Mouse (Mus musculus) lung, postnatal 14 days (tissue): ENCODE measurements around the gene Plpp3.
A peak's percentile ranks its signal among the peaks of the same experiment; 100 is the strongest.

Source experiments
- DNase-seq: peaks from one replicate; pipeline ENCODE4 v3.0.0; 2021

Gene Plpp3

DNA sequence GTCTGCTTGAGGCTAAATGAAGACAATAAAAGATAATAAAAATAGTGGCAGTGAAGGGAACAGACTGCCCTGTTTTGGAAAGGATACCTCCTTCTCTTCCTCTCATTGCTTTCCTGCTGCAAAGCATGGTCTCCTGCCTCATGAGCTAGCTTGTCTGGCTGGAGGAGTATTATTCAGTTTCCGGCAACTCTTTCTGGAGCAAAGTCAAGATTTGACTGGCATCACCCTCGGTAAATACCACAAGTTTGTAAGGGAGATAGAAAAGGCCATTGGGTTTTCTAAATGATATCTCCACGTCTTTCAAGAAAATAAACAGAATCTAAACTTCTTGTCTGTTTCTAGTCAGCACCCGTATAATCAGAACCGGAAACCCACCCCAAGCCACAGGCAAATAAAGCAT is 34.4 kb downstream of the Plpp3 start:
- no peak for DNase-seq

DNA sequence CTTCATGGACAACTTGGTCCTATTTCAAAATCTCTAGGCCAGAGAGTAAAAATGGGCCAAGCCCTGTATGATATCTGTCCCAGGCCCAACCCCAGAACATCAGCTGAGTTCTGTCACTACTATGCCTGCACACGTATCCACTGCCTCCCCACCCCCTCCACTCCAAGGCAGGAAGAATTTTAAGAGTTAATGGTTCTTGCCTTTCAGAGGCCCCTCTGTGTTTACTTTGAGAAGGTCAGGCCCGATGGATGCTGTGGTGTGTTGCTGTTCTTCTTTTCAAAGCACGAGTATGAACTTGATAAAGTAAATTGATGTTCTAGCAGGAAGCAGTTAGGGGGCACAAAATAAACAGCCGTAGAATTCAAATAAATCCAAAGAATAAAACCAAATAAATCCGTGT is 35.5 kb downstream of the Plpp3 start:
- DNase-seq: no peak

DNA sequence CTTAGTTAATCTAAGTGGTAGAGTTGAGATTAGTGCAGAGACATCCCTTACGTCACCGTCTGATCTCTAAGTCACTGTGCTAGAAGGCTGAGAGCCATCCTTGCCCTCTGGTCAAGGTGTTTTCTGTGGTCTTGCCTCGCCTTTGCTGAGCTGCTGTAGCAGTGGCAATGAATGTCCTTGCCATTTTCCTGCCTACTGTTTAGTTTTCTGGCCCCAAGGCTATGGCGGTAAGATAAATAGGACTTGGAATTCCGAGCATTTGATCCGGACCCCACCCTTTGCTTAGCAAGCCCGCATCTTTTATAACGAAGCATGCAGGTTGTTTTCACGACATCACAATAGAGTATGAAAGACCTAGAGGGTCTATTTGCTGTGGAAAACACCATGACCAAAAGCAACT is 38.1 kb downstream of the Plpp3 start:
- no peak for DNase-seq

DNA sequence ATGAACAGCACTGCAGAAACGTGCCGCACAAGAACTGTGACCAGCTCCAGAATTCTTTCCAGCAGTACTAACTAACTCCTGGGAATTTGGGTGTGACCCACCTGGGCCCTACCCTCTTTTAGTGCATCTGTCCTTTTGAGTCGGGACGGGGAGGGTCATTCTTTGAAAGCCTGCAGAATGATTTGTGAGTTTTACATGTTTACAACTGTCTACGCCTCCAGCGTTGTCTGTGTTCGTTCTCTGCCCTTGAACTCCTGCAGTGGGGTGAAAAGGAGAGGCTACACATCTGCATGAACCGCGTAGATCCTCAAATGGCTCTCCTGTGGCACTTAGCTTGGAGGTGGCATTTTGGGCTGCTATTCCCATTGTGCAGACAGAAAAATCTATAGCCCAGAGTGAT is 39.0 kb downstream of the Plpp3 start:
- DNase-seq: no peak

DNA sequence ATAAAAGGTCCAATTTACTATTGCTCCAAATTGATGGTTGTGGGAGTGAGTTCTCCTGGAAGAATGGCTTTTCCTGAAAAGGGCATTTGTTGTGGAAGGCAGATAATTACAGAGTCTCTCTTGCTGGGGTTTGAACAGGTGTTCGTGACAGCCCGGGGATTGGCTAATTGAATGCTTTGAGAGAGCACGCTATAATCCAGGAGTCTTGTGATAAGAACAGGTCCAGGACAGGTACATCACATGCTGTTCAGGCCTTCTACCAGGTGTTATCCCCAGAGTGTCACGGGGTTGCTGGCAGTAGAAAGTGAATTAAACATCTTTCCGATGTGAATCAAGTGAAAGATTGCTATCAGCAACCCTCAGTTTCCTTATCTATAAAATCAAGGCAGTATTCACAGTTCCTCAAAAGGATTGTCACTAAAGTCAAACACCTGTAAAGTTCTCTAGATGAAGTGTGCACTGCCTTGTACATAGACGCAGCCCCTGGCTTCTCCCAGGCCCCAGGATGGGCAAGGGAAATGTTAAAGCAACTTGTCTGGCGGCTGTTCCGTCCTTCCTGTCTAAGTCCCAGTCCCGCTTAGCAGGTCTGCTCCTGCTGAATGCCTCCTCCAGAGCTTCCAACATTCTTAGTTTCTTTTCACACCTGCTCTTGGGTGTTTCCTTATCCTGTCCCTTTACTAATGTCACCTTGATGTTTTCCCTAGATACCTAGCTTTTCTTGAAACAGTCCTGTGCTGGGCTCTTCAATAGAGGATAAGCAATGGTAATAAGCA is 40.0 kb downstream of the Plpp3 start:
- DNase-seq: no peak

DNA sequence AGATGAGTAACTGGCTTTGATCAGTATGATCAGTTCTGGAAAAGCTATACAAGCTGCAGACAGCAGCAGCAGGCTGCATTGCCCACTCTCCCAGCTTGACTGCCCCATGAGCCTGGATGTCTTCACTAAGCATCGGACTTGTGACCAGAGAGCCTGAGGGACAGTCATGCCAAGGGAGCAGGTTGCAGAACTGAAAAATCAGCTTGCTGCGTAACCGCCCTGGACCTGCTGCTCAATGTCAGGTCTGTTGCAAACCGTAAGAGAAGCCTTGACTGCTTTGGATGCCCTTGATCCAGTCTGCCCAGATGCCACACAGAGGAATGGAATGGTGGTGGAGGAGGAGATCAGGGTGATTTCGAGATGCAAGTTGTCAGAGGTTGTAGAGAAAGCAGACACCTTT is 41.5 kb downstream of the Plpp3 start:
- no peak for DNase-seq

DNA sequence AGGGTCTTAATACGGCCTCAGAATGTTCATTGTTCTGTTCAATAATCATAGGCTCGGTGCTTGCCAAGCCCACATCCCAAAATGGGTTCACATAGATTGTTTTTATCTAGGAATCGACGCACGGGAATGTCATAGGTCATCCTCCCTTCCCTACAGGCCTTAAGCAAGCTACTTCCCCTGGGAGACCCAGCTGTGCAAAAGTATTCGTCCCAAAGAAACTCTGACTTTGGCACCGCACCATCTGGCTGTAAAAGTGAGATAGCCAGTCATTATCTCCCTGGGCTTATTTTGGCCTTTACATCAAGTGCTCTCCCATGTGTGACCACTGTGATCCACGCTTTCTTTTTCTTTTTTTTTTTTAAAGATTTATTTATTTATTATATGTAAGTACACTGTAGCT is 42.2 kb downstream of the Plpp3 start:
- DNase-seq: no peak

DNA sequence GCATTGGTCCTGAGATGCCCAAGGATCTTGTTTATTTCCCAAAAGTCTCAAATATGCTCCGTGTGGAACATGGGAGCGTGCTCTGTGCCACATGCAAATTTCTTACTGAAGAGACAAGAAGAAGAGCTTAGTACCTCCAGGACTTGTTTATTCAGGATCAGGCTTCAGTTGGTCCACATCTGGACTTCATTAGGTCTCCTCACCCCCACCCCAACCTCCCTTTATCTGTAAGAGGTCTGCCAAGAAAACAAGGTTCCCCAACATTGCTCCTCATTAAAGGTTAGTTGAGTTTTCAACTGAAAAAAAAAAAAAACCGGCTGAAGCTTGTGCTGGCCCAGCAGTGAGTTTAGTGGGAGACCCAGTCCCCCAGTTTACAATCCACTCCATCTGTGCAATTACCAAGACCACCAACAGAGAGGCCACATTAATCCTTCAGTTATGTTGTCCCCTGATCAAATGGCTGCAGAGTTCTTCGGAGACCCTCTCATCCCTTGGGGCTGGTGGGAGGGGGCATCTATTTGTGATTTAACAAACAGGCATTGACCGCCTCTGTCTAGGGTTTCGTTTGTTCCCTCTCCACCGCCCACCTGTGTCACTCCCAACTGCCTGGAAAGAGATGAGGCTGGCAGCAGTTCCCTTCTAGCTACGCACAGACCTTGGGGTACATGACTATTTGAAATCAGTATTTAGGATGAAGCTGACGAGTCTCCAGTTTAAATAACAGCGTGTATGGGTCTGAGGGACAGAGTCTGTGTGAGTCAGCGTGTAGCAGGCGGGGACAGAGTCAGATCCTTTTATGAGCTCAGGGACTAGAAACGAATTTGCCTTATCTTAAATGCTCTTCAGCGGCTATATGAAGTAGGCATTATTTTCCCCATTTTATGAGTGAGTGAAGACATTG is 43.7 kb downstream of the Plpp3 start:
- no peak for DNase-seq

DNA sequence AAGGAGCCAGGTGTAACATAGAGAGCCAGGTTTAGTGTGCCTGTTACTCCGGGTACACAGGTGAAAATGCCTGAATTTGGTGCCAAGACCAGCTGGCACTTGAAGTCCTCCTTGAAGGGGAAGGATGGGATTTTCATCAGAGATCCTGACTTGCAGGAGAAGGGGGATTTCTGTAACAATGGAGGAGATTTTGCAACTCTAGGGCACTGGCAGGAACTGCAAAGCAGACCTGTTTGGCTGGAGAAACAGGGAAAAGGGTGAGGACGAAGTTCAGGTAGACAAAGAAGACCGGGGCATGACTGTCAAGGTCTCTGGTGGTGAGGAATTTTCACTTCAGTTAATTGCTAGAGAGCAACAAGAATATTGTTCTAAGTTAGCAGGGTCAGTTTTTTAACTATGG is 45.3 kb downstream of the Plpp3 start:
- no peak for DNase-seq

DNA sequence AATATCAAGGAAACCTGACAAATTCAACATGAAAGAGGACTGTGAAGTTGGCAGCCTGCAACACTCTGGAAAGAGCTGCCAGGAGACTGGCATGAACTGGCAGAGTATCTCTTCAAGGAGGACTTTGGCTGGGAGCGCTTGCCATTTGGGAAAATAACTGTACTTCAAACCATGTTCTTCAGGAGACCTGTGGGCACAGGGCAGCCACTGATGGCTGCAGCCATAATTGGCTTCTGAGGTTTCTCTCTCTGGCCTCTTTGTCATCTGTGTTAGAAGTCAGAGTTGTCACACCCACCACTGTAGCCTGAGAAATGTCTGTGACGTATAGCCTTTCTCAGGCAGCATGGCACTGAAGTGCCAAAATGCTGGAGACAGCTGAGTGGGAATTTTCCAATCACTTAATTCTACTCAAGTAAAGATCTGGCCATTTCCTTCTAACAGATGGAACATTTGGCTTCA is 46.2 kb downstream of the Plpp3 start:
- DNase-seq: no peak

DNA sequence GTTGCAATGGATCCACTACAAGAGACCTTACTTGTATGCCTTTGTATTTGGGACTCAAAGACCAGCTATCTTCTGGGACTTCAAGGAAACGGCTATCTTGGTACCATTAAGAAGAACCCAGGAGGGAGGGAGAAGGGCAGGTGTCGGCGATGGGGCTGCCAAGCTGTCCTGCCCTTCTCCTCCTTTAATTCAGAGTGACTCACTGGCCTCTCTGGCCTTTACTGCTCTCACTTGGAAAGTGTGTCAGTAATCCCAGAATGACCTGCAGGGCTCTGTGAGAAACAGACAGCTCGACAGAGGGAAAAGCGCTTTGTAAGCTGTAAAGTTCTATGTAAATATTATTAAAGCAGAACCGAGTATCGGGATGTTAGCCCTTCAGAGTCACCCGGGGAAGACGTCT is 46.9 kb downstream of the Plpp3 start:
- DNase-seq: no peak

DNA sequence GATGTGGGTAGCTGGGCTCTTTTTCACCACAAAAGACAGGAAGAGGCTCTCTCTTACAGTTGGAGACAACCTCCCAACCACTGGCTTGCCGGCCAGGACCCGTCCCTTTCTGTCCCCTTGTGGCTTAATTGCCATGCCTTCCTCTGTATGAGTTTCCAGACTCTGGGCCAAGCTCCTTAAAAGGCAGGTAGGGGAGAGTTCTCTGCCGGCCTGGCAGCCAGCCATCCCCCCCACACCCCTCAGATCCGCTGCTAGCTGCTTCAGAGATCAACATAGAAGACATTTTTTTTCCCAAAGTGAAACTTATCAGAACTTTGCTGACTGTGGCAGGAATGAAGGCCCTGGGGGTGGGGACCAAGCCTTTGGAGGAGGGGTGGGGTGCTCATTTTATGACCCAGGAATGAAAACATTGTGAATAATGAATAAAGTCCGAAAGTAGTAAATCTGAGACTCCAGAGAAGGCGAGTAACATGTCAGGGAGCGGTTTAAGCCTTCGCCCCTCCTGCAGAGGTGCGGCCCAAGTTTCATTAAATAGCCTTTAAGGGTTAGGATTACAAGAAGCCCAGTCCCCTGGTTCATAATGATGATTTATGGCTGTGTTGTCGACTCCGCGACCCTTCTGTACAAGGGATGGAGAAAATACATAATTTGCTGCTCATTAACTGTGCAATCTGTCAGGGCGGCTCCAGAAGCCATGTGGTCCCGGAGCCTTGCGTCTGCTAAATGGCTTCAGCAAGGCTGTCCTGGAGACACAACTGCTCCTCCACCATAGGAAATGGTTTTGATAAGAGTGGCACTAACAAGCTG is 48.1 kb downstream of the Plpp3 start:
- peak; percentile 71 for DNase-seq

DNA sequence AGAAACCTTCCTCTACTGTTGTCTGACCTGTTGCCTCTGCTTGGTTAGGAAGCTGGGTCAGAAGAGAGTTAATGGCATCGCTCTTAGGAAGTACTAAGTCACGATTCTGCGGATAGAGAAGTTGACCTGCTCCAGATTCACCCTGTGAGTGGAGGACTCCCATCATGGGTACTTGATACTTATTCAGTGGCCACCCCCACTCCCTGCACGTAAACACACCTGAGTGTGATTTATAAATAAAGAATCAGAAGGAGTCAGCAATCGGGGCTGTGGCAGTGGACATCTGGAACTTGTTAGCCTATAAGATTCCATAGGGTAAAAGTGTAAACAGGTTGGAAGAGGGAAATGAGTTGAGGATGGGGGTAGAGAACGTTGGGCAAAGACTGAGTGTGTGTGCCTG is 49.0 kb downstream of the Plpp3 start:
- no peak for DNase-seq

DNA sequence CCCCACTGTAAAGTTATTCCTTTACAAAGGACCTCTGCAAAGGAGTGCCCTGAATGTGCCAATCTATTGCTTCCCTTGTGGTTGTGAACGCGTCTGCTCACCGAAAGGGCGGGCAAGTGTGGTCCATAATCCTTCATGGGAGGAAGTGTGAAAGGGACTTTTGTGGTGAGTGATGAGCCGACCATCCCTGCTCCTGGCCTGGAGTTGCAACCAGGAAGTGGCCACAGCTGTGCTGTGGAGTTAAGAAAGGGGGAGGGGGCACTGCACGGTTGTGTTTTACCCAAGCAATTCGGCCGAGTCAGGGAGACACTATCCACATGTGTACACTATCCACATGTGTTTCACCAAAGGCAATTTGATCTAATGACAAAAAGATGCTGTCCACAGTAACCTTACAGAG is 49.8 kb downstream of the Plpp3 start:
- no peak for DNase-seq

DNA sequence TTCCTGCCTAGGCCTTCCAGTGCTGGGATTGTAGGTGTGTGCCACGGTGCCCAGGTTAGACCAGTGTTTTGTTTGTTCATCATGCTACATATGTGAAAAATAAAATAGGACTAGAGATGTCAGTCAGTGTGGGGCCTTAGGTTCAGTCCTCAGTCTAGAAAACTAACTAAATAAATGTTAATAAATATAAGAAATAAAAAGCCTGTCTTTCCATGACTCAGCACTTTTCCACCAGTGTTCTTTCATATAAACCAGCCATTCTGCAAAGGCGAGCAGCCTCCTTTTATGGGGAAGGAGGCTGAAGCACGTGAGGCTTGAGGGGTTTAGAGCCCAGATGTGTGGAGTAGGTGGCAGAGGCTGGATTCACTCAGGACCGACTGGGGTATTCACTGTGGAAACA is 50.5 kb downstream of the Plpp3 start:
- DNase-seq: no peak

DNA sequence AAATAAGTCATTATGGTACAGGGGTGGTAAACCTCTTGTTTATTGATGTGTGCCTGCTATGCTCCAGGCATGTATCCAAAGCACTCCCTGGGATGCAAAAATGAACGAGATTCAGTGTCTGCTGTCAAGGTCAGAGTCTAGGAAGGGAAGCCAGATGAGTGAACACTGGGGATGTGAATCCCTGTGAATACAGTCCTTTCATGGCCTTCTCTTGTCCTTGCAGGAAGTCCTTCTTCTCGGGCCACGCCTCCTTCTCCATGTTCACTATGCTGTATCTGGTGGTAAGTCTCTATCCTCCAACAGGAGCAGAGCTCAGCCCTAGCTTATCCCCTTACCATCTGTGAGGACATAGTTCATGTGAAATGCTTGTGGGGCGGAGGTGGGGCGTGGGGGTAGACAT is 51.8 kb downstream of the Plpp3 start:
- no peak for DNase-seq

DNA sequence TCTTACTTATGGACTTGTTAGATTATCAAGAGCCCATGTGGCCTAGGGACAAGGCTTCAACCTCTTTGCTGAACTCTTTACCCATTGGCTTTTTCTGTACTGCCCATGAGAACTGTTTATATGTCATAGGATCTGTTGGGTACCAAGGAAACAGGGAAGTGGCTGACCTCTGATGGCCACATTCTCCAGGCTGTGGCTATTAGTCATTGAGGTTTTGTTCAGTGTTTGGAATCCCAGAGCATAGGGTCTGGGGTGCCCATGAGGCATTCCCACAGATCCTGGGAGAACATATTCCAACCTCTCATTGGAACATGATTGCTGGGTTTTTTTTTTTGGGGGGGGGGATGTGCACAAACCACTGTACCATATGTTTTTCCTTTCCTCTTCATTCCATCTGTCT is 56.2 kb downstream of the Plpp3 start:
- no peak for DNase-seq

DNA sequence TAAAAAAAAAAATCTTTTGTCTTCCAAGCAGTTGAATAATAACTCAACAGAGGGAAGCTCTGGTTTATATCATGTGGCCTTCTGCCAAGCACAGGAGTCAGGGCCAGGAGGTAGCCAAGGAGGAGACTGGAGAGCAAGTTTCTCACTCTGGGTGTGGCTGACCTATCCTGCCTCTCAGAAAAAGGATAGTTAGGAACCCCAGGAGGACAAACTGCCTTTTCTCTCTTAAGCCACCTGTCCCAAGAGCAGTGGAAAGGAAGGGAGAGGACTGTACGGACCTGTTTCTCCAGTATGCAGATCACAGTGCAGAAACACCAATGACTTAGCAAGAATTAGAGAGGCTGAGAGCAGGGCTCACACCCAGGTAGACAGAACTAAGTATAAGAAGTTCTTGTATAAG is 57.3 kb downstream of the Plpp3 start:
- DNase-seq: peak; percentile 47

DNA sequence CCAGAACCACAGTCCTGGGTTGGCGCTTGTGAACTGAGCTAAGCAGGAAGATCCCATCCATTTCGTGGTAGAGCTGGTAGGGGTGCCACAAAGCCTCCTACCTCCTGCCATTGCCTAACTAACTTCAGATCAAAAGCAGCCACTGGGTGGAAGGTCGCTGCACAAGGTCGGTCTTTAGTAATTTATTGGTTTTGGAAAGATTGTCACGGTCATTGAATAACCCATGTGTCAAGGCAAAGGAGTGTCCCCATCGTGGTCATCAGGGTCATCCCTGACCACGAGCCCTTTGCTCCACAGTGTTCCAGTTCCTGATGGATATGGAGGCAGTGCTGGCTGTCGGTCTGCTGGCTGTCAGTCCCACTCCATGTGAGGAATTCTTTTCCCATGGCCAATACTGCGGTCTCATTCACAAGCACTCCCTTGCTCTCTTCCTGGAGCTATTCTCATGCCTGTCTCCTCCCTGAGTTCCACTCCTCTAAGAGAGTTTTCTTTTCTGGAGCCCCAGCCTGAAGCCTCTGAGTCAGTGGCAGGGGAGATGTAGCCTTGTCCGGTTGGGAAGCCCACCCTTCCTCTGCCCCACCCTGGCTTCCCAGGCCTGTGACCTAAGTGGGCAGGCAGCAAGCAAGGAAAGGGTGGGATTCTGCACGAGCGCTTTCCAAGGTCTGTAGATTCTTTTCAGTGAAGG is 58.7 kb downstream of the Plpp3 start:
- DNase-seq: no peak

DNA sequence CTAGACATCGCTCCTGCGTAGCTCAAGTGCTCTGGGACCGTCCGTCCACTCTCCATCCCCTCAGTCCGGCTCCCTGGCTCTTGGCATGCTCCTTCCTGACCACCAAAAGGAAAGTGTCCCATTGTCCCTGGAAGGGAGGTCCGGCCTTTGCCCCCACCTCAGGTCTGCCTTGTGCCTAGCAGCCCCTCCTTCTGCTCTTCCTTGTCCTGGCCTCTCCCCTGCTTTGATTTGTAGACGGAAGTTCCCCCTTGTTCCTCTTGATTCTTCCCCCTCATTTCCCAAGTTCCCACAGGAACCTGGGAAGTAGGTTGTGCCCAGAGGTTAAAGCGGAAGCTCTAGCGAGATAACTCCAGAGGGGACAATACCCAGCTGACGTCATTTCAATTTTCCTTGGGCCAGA is 61.1 kb downstream of the Plpp3 start:
- peak; percentile 23 for DNase-seq

DNA sequence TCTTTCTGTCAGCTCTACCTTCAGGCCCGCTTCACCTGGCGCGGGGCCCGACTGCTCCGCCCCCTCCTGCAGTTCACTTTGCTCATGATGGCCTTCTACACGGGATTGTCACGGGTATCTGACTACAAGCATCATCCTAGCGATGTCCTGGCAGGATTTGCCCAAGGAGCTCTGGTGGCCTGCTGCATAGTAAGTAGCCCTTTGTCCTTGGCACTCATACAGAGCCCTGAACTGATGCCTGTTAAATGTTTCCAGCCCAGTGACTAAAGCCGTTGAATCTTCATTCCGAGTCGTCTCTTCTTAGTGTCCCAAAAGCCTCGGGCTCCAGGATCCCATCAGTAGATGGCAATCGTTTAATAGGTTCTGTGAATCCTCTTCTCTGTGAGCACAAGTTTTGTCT is 62.2 kb downstream of the Plpp3 start:
- no peak for DNase-seq

DNA sequence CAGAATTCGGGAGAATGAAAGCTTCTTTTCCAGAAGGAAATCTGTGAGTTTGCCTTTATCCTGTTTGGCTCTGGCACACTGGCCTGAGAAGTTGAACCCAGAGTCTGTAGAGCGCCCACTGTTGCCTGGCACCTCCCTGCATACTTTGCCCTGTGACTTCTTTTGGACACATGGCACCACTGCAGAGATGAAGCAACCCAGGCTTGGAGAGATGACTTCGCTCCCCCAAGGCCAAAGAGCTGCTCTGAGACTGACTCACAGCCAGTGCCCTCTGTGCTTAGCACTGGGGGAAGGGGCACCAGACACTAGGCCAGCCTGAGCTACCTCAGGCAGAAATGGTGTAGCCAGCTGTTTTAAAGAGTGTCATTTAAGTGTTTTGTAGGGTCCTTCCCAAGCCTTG is 63.7 kb downstream of the Plpp3 start:
- no peak for DNase-seq
